Comparison of ENCODE assay signal across 8 mouse cellular contexts in the genomic region with DNA sequence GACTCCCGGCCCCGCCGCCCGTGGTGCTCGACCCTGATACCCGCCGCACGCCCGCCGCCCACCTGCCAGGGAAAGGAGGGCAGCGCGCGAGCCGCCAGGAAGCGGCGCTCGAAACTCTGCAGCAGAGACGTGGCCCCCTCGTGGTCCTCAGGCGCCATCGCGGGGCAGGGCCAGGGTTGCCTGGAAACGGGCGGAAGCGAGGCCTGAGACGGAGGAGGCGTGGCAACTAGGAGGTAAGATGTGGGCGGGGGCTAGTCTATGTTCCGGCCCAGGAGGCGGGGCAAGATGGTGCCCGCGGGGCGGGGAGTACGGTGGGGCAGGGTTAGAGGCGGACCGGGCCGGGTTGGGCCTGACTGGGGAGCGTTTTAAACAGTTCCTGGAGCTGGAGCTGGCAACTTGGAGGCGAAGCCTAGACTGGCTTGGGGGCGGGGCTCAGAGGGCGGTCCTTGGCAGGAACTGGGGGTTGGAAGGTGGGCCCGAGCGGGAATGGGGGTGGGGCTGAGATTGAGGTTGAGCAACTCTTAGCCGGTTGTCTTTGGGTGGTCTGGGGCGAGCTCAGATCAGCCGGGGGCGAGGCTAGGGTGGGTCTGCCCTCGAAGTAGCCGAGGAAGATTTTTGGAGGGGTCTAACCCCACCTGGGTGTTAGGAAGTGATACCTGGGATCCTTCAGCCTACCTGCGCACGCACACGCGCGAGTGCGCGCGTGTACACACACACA. TPM values are rescaled to one million over a fixed set of nuclear protein-coding genes. Genes with fewer than 3 reads are reported as not detected.
DNase-seq lines count a peak whose midpoint lies in the region; ATAC-seq lines count a peak whose summit lies in the region.

Gene Eef2kmt, minus strand, starts transcription at position 205 of the 718 bp plus-strand sequence.

- no peaks in the 10 kb centered on the region for H3K27me3 ChIP-seq in heart, embryonic 14.5 days (ENCODE audit: control insufficient read depth, insufficient read depth, low read length)
- H3K27me3 ChIP-seq in liver, embryonic 13.5 days, result no peaks in the 10 kb centered on the region
- H3K27me3 ChIP-seq in stomach, embryonic 16.5 days (ENCODE audit: control insufficient read depth, insufficient read depth, low read length), result no peaks in the 10 kb centered on the region

- WGBS in heart, embryonic 14.5 days, result 2% methylated on average over 54 of the region's 57 CpGs
- 2% methylated on average over 57 of the region's 57 CpGs for WGBS in liver, embryonic 13.5 days (ENCODE audit: insufficient replicate concordance)
- 1% methylated on average over 57 of the region's 57 CpGs for WGBS in stomach, embryonic 16.5 days

- H3K9ac ChIP-seq in heart, embryonic 14.5 days (ENCODE audit: low read length), result peak within 1 kb of the TSS; percentile 91
- H3K9ac ChIP-seq in liver, embryonic 13.5 days, result peak within 1 kb of the TSS; percentile 83
- H3K9ac ChIP-seq in stomach, embryonic 16.5 days (ENCODE audit: low read length), result peak within 1 kb of the TSS; percentile 87

- peak within 1 kb of the TSS; percentile 94 for H3K4me2 ChIP-seq in heart, embryonic 14.5 days (ENCODE audit: low read length)
- peak within 1 kb of the TSS; percentile 95 for H3K4me2 ChIP-seq in liver, embryonic 13.5 days
- peak within 1 kb of the TSS; percentile 65 for H3K4me2 ChIP-seq in stomach, embryonic 16.5 days (ENCODE audit: low read depth, low read length)

- H3K4me3 ChIP-seq in heart, embryonic 14.5 days (ENCODE audit: control insufficient read depth in 1 of 2, insufficient read depth in 1 of 2, low read depth in 1 of 2, low read length in 2 of 2), result peak within 1 kb of the TSS; percentile 66 to 85
- peak within 1 kb of the TSS; percentile 78 for H3K4me3 ChIP-seq in liver, embryonic 13.5 days (replicated peaks)
- H3K4me3 ChIP-seq in stomach, embryonic 16.5 days (replicated peaks; ENCODE audit: low read length), result peak within 1 kb of the TSS; percentile 78

- peaks cover 16% of the 10 kb centered on the region for H3K36me3 ChIP-seq in heart, embryonic 14.5 days (ENCODE audit: control insufficient read depth, insufficient read depth, low read length)
- peaks cover 16% of the 10 kb centered on the region; the same call in 1 of the 2 replicates for H3K36me3 ChIP-seq in liver, embryonic 13.5 days
- no peaks in the 10 kb centered on the region for H3K36me3 ChIP-seq in stomach, embryonic 16.5 days (ENCODE audit: control insufficient read depth, insufficient read depth, low read length)

- ATAC-seq in CD4-positive, CD25-positive, alpha-beta regulatory T cell, adult 4 months, result peak; percentile 89
- peak; percentile 96 for ATAC-seq in heart, embryonic 14.5 days (ENCODE audit: insufficient number of reproducible peaks, insufficient read depth, low FRiP score, low read depth)
- peak; percentile 94 for ATAC-seq in liver, embryonic 13.5 days (ENCODE audit: low read depth)
- ATAC-seq in stomach, embryonic 16.5 days (ENCODE audit: insufficient read depth, low FRiP score), result peak; percentile 98

- DNase-seq in c-Kit-negative CD71-positive TER-119-positive erythroid progenitor cells, embryonic 14.5 days (ENCODE audit: low read depth, low spot score), result peak; percentile 89
- DNase-seq in fibroblast of lung, adult 2 months (ENCODE audit: low read depth), result peak; percentile 96
- peak; percentile 99 for DNase-seq in kidney, postnatal 14 days
- peak; percentile 99 for DNase-seq in liver, embryonic 13.5 days
- DNase-seq in neural tube, embryonic 10.5 days (ENCODE audit: extremely low spot score, low spot score), result peak; percentile 99

- peaks cover 4 to 10% of the 10 kb centered on the region in 2 experiments; a peak in 3 of 4 replicates for H3K4me1 ChIP-seq in heart, embryonic 14.5 days (ENCODE audit: control insufficient read depth in 2 of 2, insufficient read depth in 2 of 2, low read length in 2 of 2)
- H3K4me1 ChIP-seq in liver, embryonic 13.5 days (replicated peaks), result peaks cover 24% of the 10 kb centered on the region
- peaks cover 12% of the 10 kb centered on the region for H3K4me1 ChIP-seq in stomach, embryonic 16.5 days (ENCODE audit: control insufficient read depth, insufficient read depth, low read length)

- H3K27ac ChIP-seq in heart, embryonic 14.5 days (replicated peaks in 1 of 2; ENCODE audit: control insufficient read depth in 1 of 2, insufficient read depth in 1 of 2, low read depth in 2 of 2, low read length in 2 of 2), result peak within 1 kb of the TSS; percentile 65 to 84
- H3K27ac ChIP-seq in liver, embryonic 13.5 days, result peak within 1 kb of the TSS; percentile 37
- peak within 1 kb of the TSS; percentile 64 for H3K27ac ChIP-seq in stomach, embryonic 16.5 days (ENCODE audit: low read length)

- no peaks in the 10 kb centered on the region for H3K9me3 ChIP-seq in heart, embryonic 14.5 days (ENCODE audit: control insufficient read depth, low read length)
- no peaks in the 10 kb centered on the region for H3K9me3 ChIP-seq in liver, embryonic 13.5 days (replicated peaks)
- no peaks in the 10 kb centered on the region for H3K9me3 ChIP-seq in stomach, embryonic 16.5 days (replicated peaks; ENCODE audit: control insufficient read depth, low read length)

RNA-seq across cellular contexts. Expression of gene Eef2kmt, which starts in this region (rescaled TPM):
- polyA plus RNA-seq in CD4-positive, CD25-positive, alpha-beta regulatory T cell, adult 4 months (2017; shearing (Covaris generic)), result 10 to 100 TPM; 49.3 to 58.5 TPM
- 31.2 and 31.7 TPM in 2 replicates for polyA plus RNA-seq in heart, embryonic 14.5 days (2014; fragmentation: Nextera tagmentation; extraction: Ambion mirVana)
- 12.3 and 15.0 TPM in 2 replicates for polyA plus RNA-seq in liver, embryonic 13.5 days (2015; fragmentation: Nextera tagmentation; extraction: Ambion mirVana)
- polyA plus RNA-seq in stomach, embryonic 16.5 days (2015; fragmentation: Nextera tagmentation; extraction: Ambion mirVana), result 32.4 and 35.1 TPM in 2 replicates

Comparison
In these comparisons a context has a peak if more than half of its experiments do, and no peak if none do; other contexts are left out.
1. Peak in every context shown above with its lines: DNase-seq, ATAC-seq, H3K4me3 ChIP-seq and H3K27ac ChIP-seq.